Mouse (Mus musculus) C2C12 (cell line): ENCODE data around the gene Apmap.

Experiments
- CTCF ChIP-seq: IDR thresholded peaks from one replicate; pipeline ENCODE4 v1.5.1; 2011; ENCODE audit not compliant: control insufficient read depth, insufficient read depth, insufficient read length
- USF1 ChIP-seq: IDR thresholded peaks from one replicate; pipeline ENCODE4 v1.6.1; 2011; ENCODE audit warnings: low read depth, mild to moderate bottlenecking, control low read depth, moderate library complexity

DNA sequence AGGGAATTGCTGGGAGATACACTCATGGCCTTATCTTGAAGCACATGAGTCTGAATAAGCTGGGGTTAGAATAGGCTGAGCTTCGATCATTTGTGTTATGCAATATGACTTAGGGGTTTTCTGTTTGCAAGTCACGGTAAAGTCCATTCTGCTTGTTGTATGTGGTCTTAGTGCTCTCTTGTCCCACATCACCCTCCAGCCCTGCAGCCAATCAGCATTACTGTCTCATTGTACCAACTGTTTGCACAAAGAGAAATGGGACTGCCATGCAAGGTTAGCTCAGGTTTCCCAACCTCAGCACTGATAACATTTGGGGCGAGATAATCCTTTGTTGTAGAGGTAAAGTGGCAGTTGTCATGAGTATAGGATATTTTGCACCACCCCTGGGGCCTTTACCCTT lies 1.7 kb upstream of the Apmap start:
- TF ChIP-seq CTCF, result no peak
- TF ChIP-seq USF1, result no peak
